Mouse (Mus musculus) frontal cortex, postnatal 14 days (tissue): ENCODE measurements around the gene Mup2.
"Not testable (repeated sequence)": the region's sequence is repeated elsewhere in the genome, so short reads cannot be mapped to it uniquely, and the experiment has no call there.

ENCODE experiments used
- DNase-seq, 2 experiments: peaks; one replicate each; pipeline ENCODE4 v3.0.0; 2022; ENCODE audit warnings: low spot score in 2 of 2

The Mup2 gene

DNA sequence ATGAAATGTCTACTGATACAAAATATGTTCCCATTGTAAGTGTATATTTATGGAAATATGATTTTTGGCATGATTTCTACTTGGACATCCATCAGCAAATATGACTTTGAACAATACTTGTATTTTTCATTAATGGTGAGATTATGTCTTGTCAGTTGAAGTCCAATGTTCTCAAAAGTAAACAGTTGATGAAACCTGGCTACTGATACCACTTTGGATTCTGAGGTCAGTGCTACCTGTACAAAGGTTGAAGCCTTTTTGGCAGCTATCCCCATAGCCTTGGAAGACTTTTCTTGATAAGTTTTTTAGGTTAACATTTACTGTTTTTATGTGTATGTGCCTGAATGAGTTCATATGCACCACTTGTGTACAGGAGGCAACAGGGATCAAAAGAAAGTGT lies at the start of gene Mup2:
TSS of gene Mup2 (minus strand) at position 101 of the 400 bp plus-strand sequence.
- not testable (repeated sequence) for DNase-seq
